Mouse (Mus musculus) CH12.LX (cell line): ENCODE data around the gene Caskin1.

Experiments
- BHLHE40 ChIP-seq: IDR thresholded peaks from 2 replicates; pipeline ENCODE4 v1.6.1; 2011; ENCODE audit warnings: mild to moderate bottlenecking, low read depth, low read length, improper control_type of control experiment
- CTCF ChIP-seq, 2 experiments: IDR thresholded peaks in 1 of 2; conservative IDR thresholded peaks in 1 of 2; 2 replicates each; pipeline ENCODE4 v1.5.1; 2011 to 2012; ENCODE audit warnings: low read depth in 2 of 2, low read length in 2 of 2, improper control_type of control experiment in 1 of 2, inconsistent platforms in 1 of 2, mild to moderate bottlenecking in 1 of 2, moderate library complexity in 1 of 2
- ETS1 ChIP-seq: conservative IDR thresholded peaks from 2 replicates; pipeline ENCODE4 v1.6.1; 2012; ENCODE audit warnings: low read depth, mild to moderate bottlenecking, inconsistent platforms, low read length, improper control_type of control experiment, moderate library complexity
- POLR2A ChIP-seq: IDR thresholded peaks from 2 replicates; pipeline ENCODE4 v1.6.1; 2011; ENCODE audit warnings: low read depth, mild to moderate bottlenecking, improper control_type of control experiment, low read length
- RCOR1 ChIP-seq: conservative IDR thresholded peaks from 2 replicates; pipeline ENCODE4 v1.6.1; 2012; ENCODE audit warnings: low read depth, mild to moderate bottlenecking, inconsistent platforms, low read length, improper control_type of control experiment
- TCF12 ChIP-seq: IDR thresholded peaks from 2 replicates; pipeline ENCODE4 v1.6.1; 2014; ENCODE audit warnings: low read depth, mild to moderate bottlenecking, inconsistent platforms, low read length, improper control_type of control experiment

- TF ChIP-seq TCF12 (no peak), ETS1 (no peak), CTCF (conservative IDR thresholded peaks at IDR 0.05 in 1 of 2, IDR thresholded peaks at IDR 0.05 in 1 of 2; ENCODE audit: low read depth in 2 of 2, low read length in 2 of 2) (no peak), POLR2A (no peak), BHLHE40 (no peak), RCOR1 (no peak)
Observed at GRCm38 (mm10) chr17:24489265-24490030, 1.0 kb downstream of the Caskin1 start.
